Mouse (Mus musculus) brain, embryonic 14.5 days (tissue): Measurements from ENCODE around the gene Mob1a.

Experiments
- CTCF ChIP-seq: fragments of 200-500 bp; IDR thresholded peaks from 2 replicates; pipeline ENCODE4 v1.5.1; 2012; ENCODE audit warnings: inconsistent platforms, mild to moderate bottlenecking, moderate library complexity, borderline replicate concordance; ENCODE audit not compliant: insufficient read depth, insufficient read length; ENCODE audit errors: extremely low read depth
- POLR2A ChIP-seq: fragments of 200-500 bp; IDR thresholded peaks from 2 replicates; pipeline ENCODE4 v1.6.1; 2012; ENCODE audit warnings: mild to moderate bottlenecking, inconsistent platforms, borderline replicate concordance; ENCODE audit not compliant: poor library complexity, insufficient read depth, insufficient read length, severe bottlenecking; ENCODE audit errors: extremely low read depth

GRCm38 (mm10) chr6:83311206-83311605 is 14.6 kb upstream of the Mob1a start:
- TF ChIP-seq CTCF, result no peak
- TF ChIP-seq POLR2A, result no peak
